Mouse (Mus musculus) hindbrain, postnatal 0 days (tissue): ENCODE measurements around the gene Stum. TPM values are rescaled to one million over a fixed set of nuclear protein-coding genes. Genes with fewer than 3 reads are reported as not detected.
A peak's percentile ranks its signal among the peaks of the same experiment; 100 is the strongest.

Source experiments
- ATAC-seq: fragments of 200-750 bp; cut with Nextera tagmentation; 2 replicates; pipeline ENCODE4 v1.8.0; 2017; ENCODE audit warnings: mild to moderate bottlenecking, moderate TSS enrichment, moderate library complexity
- DNase-seq: peaks from one replicate; pipeline ENCODE4 v3.0.0-alpha.2; 2015; ENCODE audit warnings: low spot score
- H3K27ac ChIP-seq: fragments of 300-500 bp; sonication (generic); 2 replicates; pipeline ENCODE4 v1.5.1; 2014; ENCODE audit warnings: mild to moderate bottlenecking
- H3K27me3 ChIP-seq: fragments of 300-500 bp; sonication (generic); 2 replicates; pipeline ENCODE4 v1.6.1; 2014; ENCODE audit warnings: low read length, mixed read lengths; ENCODE audit not compliant: insufficient read depth
- H3K36me3 ChIP-seq: fragments of 300-500 bp; sonication (generic); 2 replicates; pipeline ENCODE4 v1.6.1; 2014; ENCODE audit warnings: low read length, mixed read lengths; ENCODE audit not compliant: insufficient read depth
- H3K4me1 ChIP-seq: fragments of 300-500 bp; sonication (generic); 2 replicates; pipeline ENCODE4 v1.6.1; 2014; ENCODE audit warnings: antibody characterized with exemption, low read length, mixed read lengths; ENCODE audit not compliant: insufficient read depth
- H3K4me2 ChIP-seq: fragments of 300-500 bp; sonication (generic); 2 replicates; pipeline ENCODE4 v1.6.1; 2014; ENCODE audit warnings: low read depth, mild to moderate bottlenecking, low read length, moderate library complexity, mixed read lengths
- H3K4me3 ChIP-seq: fragments of 300-500 bp; sonication (generic); 2 replicates; pipeline ENCODE4 v1.5.1; 2014; ENCODE audit warnings: low read length
- H3K9ac ChIP-seq: fragments of 300-500 bp; sonication (generic); replicated peaks from 2 replicates; pipeline ENCODE4 v1.6.1; 2014; ENCODE audit warnings: mild to moderate bottlenecking, low read length, moderate library complexity, mixed read lengths
- H3K9me3 ChIP-seq: fragments of 300-500 bp; sonication (generic); 2 replicates; pipeline ENCODE4 v1.6.1; 2016; ENCODE audit warnings: low read length, mixed read lengths
- CTCF ChIP-seq: IDR thresholded peaks from 2 replicates; pipeline ENCODE4 v1.5.1; 2016; ENCODE audit warnings: antibody characterized with exemption, control low read depth, low read depth
- WGBS: fragments of 180-500 bp; shearing (Covaris S2); extraction: QIAGEN DNeasy Blood & Tissue Kit; methylation state at CpG from one replicate; pipeline ENCODE4 v1.1.7; 2014; 5-methylcytosine and 5-hydroxymethylcytosine counted together
- polyA plus RNA-seq: library from polyadenylated mRNA; unstranded; fragments of >200 nt; fragmentation: Nextera tagmentation; extraction: Ambion mirVana; gene quantifications from 2 replicates; pipeline ENCODE4 v1.2.1, GENCODE M21; 2015
- total RNA-seq: library from RNA; depleted of rRNA; stranded (reverse); fragments of >200 nt; gene quantifications from 2 replicates; pipeline ENCODE4 v1.2.3, GENCODE M21; 2014; rRNA removed

Gene Stum
- total RNA-seq, result 105 and 114 TPM in 2 replicates
- polyA plus RNA-seq, result 19.9 and 20.6 TPM in 2 replicates

GRCm38 (mm10) chr1:180483399-180484291 is at the start of gene Stum:
TSS of gene Stum (minus strand) at chr1:180483504.
- TF ChIP-seq CTCF, result peak; percentile 90
- no peaks in the 10 kb centered on the region; the same call in 1 of the 2 replicates for H3K27me3 ChIP-seq
- H3K4me1 ChIP-seq, result 0 out of 2 replicates have a peak, but pooled peaks cover 2% of the 10 kb centered on the region
- ATAC-seq (peak; percentile 76), DNase-seq (peak; percentile 88)
- H3K9ac ChIP-seq, result peak within 1 kb of the TSS; percentile 58
- H3K9me3 ChIP-seq, result no peaks in the 10 kb centered on the region
- H3K4me2 ChIP-seq, result peak within 1 kb of the TSS; percentile 74
- peak within 1 kb of the TSS; percentile 66 for H3K27ac ChIP-seq
- 2% methylated on average over 33 of the region's 40 CpGs for WGBS
- no peaks in the 10 kb centered on the region for H3K36me3 ChIP-seq
- peak within 1 kb of the TSS; percentile 54 for H3K4me3 ChIP-seq

GRCm38 (mm10) chr1:180532671-180533070 is 49.4 kb upstream of the Stum start:
- no peak for ATAC-seq
- H3K4me3 ChIP-seq, result no peak overlapping the region
- TF ChIP-seq CTCF, result no peak
- no peak overlapping the region for H3K27ac ChIP-seq
- no peaks in the 10 kb centered on the region for H3K4me1 ChIP-seq
- no peak overlapping the region for H3K9ac ChIP-seq
- WGBS, result 94% methylated on average over 11 of the region's 11 CpGs
- H3K9me3 ChIP-seq, result no peaks in the 10 kb centered on the region
- no peak overlapping the region for H3K4me2 ChIP-seq
- DNase-seq, result no peak
- H3K27me3 ChIP-seq, result no peaks in the 10 kb centered on the region
- H3K36me3 ChIP-seq, result no peaks in the 10 kb centered on the region

DNA sequence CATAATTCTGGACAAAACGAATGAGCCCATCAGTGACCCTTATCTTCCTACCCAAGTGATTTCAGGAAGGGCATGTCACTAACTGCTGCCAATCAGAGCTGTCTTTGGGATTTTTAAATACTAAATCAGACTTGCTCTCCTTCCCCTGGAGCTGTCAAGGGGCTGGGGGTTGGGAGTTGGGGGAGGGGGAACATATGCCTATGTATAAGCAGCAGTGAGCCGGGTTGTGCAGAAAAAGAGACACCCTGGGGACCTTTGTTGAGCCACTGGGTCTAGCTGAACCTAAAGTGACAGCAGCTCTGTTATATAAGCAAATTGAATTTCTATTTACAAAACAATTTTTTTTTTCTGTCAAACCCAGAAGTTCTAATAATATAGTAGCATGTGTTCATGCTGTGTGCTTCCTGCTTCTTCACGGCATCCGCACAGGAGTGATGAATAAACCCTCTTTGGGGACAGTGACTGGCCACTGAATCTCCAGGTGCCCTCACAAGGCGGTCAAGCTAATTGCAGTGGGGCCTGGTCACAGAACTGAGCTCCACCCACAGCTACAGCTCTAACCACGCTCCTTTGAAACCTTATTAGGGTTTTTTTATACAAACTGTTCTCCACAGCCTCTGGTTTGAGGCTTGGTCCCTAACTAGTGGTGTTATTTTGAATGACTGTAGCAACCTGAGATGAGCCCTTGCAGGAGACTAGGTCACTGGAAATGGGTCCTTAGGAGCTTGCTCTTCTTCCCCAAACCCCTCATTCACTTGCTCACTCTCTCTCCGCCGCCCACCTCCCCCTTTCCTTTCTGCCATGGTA is 47.4 kb upstream of the Stum start:
- 54% methylated on average over 8 of the region's 8 CpGs for WGBS
- ATAC-seq (no peak), DNase-seq (no peak)
- H3K9ac ChIP-seq, result no peak overlapping the region
- no peak overlapping the region for H3K4me3 ChIP-seq
- no peak for TF ChIP-seq CTCF
- no peaks in the 10 kb centered on the region for H3K36me3 ChIP-seq
- no peaks in the 10 kb centered on the region for H3K27me3 ChIP-seq
- no peaks in the 10 kb centered on the region for H3K9me3 ChIP-seq
- H3K27ac ChIP-seq, result no peak overlapping the region
- no peak overlapping the region for H3K4me2 ChIP-seq
- H3K4me1 ChIP-seq, result no peaks in the 10 kb centered on the region

- Histone ChIP-seq H3K36me3 (no peaks in the 10 kb centered on the region), H3K9ac (no peak overlapping the region), H3K9me3 (no peaks in the 10 kb centered on the region), H3K4me3 (no peak overlapping the region), H3K27ac (no peak overlapping the region), H3K27me3 (no peaks in the 10 kb centered on the region), H3K4me2 (no peak overlapping the region), H3K4me1 (no peaks in the 10 kb centered on the region)
- ATAC-seq, result no peak
- TF ChIP-seq CTCF, result no peak
- WGBS, result 94% methylated on average over 7 of the region's 7 CpGs
- DNase-seq, result no peak
Observed at GRCm38 (mm10) chr1:180529847-180530246, 46.5 kb upstream of the Stum start.

- 59% methylated on average over 1 of the region's 1 CpGs for WGBS
- no peak for ATAC-seq
Observed at GRCm38 (mm10) chr1:180525301-180525700, 42.0 kb upstream of the Stum start.

GRCm38 (mm10) chr1:180523320-180523719 is 40.0 kb upstream of the Stum start:
- no peak for TF ChIP-seq CTCF
- H3K9me3 ChIP-seq, result no peaks in the 10 kb centered on the region

More at GRCm38 (mm10) chr1:180525301-180525700, 42.0 kb upstream of the Stum start:
- H3K4me1 ChIP-seq, result no peaks in the 10 kb centered on the region
- H3K4me3 ChIP-seq, result no peak overlapping the region
- H3K36me3 ChIP-seq, result no peaks in the 10 kb centered on the region
- no peak overlapping the region for H3K9ac ChIP-seq
- no peak for TF ChIP-seq CTCF
- DNase-seq, result no peak
- H3K9me3 ChIP-seq, result no peaks in the 10 kb centered on the region
- no peaks in the 10 kb centered on the region for H3K27me3 ChIP-seq
- no peak overlapping the region for H3K4me2 ChIP-seq
- no peak overlapping the region for H3K27ac ChIP-seq

More at GRCm38 (mm10) chr1:180523320-180523719, 40.0 kb upstream of the Stum start:
- H3K27ac ChIP-seq, result no peak overlapping the region
- WGBS, result 76% methylated on average over 2 of the region's 2 CpGs
- ATAC-seq, result no peak
- no peak overlapping the region for H3K4me2 ChIP-seq
- no peaks in the 10 kb centered on the region for H3K36me3 ChIP-seq
- H3K4me1 ChIP-seq, result no peaks in the 10 kb centered on the region
- H3K27me3 ChIP-seq, result no peaks in the 10 kb centered on the region
- H3K4me3 ChIP-seq, result no peak overlapping the region
- DNase-seq, result no peak
- H3K9ac ChIP-seq, result no peak overlapping the region
